8 mouse cellular contexts compared by ENCODE assay signal in the genomic region with DNA sequence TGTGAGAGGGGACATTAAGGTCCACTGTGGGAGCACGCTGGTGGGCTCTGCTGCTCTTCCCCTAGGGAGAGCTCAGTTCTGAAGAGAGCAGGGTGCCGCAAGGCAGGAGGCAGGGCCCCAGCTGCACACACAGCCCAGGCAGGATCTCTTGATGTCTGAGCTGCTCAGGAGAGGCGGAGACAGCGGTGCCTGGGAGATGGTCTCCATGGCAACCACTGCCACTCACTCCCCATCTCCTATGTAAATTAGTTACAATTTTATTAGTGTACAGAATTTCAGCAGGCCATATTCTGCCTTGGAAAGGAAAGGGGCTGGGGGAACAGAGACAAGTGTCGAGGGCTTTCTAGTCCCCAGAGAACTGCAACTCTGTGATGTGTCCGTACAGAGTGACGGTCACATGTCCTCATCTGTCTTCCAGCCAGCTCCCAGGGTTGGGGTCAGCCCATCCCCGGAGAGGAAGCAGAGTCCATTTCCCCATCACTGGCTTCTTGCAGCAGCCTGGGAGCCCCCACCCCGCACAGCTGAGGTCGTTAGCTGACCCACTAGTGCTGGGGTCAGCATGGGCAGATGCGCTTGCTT. TPM values are rescaled to one million over a fixed set of nuclear protein-coding genes. Genes with fewer than 3 reads are reported as not detected.
DNase-seq lines count a peak whose midpoint lies in the region; ATAC-seq and TF ChIP-seq lines count a peak whose summit lies in the region.

No protein-coding gene starts in this region.

- H3K9ac ChIP-seq in limb, embryonic 11.5 days (ENCODE audit: low read length) = peak overlapping the region; percentile 37
- peak overlapping the region; percentile 26; the same call in 1 of the 2 replicates for H3K9ac ChIP-seq in neural tube, embryonic 15.5 days (replicated peaks)

- H3K27me3 ChIP-seq in E14TG2a.4 (ENCODE audit: insufficient read depth, low read length) = peaks cover 27% of the 10 kb centered on the region
- no peaks in the 10 kb centered on the region for H3K27me3 ChIP-seq in limb, embryonic 11.5 days (ENCODE audit: control insufficient read depth, insufficient read depth, low read length)
- no peaks in the 10 kb centered on the region for H3K27me3 ChIP-seq in neural tube, embryonic 15.5 days (replicated peaks)

- peak; percentile 71 for ATAC-seq in limb, embryonic 11.5 days (ENCODE audit: insufficient number of reproducible peaks, low FRiP score, low TSS enrichment, low read depth)
- peak; percentile 93 for ATAC-seq in neural tube, embryonic 15.5 days (ENCODE audit: low FRiP score)
- ATAC-seq in erythroblast, adult 5-6 weeks (replicated peaks; ENCODE audit: low FRiP score, poor library complexity, severe bottlenecking) = no peak

- 0 out of 2 replicates have a peak overlapping the region, but pooled peaks have one; percentile 7 for H3K4me3 ChIP-seq in E14TG2a.4 (replicated peaks; ENCODE audit: low read length)
- peak overlapping the region; percentile 6; the same call in 1 of the 2 replicates for H3K4me3 ChIP-seq in limb, embryonic 11.5 days (ENCODE audit: low read depth, low read length)
- H3K4me3 ChIP-seq in neural tube, embryonic 15.5 days (replicated peaks) = no peak overlapping the region

- no peak for TF ChIP-seq CTCF in E14TG2a.4 (conservative IDR thresholded peaks at IDR 0.05; ENCODE audit: low read length)

- peaks cover 30% of the 10 kb centered on the region for H3K4me1 ChIP-seq in E14TG2a.4 (replicated peaks; ENCODE audit: low read depth, low read length)
- H3K4me1 ChIP-seq in limb, embryonic 11.5 days (ENCODE audit: control insufficient read depth, insufficient read depth, low read length) = peaks cover 39% of the 10 kb centered on the region
- H3K4me1 ChIP-seq in neural tube, embryonic 15.5 days = peaks cover 72% of the 10 kb centered on the region

- H3K9me3 ChIP-seq in E14TG2a.4 (ENCODE audit: low read length) = no peaks in the 10 kb centered on the region
- no peaks in the 10 kb centered on the region for H3K9me3 ChIP-seq in limb, embryonic 11.5 days (ENCODE audit: control insufficient read depth, low read length)
- H3K9me3 ChIP-seq in neural tube, embryonic 15.5 days (replicated peaks) = no peaks in the 10 kb centered on the region

- H3K4me2 ChIP-seq in limb, embryonic 11.5 days (ENCODE audit: low read depth, severe bottlenecking) = peak overlapping the region; percentile 25
- peak overlapping the region; percentile 38 for H3K4me2 ChIP-seq in neural tube, embryonic 15.5 days

- 5% methylated on average over 11 of the region's 11 CpGs for WGBS in limb, embryonic 11.5 days
- WGBS in neural tube, embryonic 15.5 days = 3% methylated on average over 11 of the region's 11 CpGs

- DNase-seq in adrenal gland, postnatal 25 days = peak; percentile 59
- DNase-seq in frontal cortex, postnatal 25 days (ENCODE audit: low spot score in 2 of 2) = peak; percentile 64 to 72
- peak; percentile 32 to 43 for DNase-seq in kidney, adult 8-10 months
- peak; percentile 71 for DNase-seq in limb, embryonic 11.5 days (ENCODE audit: low spot score)
- no peak for DNase-seq in testis, postnatal 10 days (ENCODE audit: low spot score)

- no peaks in the 10 kb centered on the region for H3K36me3 ChIP-seq in E14TG2a.4 (ENCODE audit: insufficient read depth, low read length)
- no peaks in the 10 kb centered on the region for H3K36me3 ChIP-seq in limb, embryonic 11.5 days (ENCODE audit: control insufficient read depth, insufficient read depth, low read length)
- no peaks in the 10 kb centered on the region for H3K36me3 ChIP-seq in neural tube, embryonic 15.5 days

- peak overlapping the region; percentile 70 for H3K27ac ChIP-seq in limb, embryonic 11.5 days (replicated peaks; ENCODE audit: low read depth, low read length)
- H3K27ac ChIP-seq in neural tube, embryonic 15.5 days (replicated peaks) = peak overlapping the region; percentile 96

RNA-seq across cellular contexts. Expression of gene Cstad, which starts 52.6 kb away (rescaled TPM):
- total RNA-seq in adrenal gland, postnatal 25 days (2021) = 1.6 and 4.4 TPM in 2 replicates
- polyA plus RNA-seq in limb, embryonic 11.5 days (2014; fragmentation: Nextera tagmentation; extraction: Ambion mirVana) = 0.37 and 1.0 TPM in 2 replicates
- polyA plus RNA-seq in neural tube, embryonic 15.5 days (2015; fragmentation: Nextera tagmentation; extraction: Ambion mirVana) = 0.31 and 0.83 TPM in 2 replicates
- not detected in 2 replicates for total RNA-seq in erythroblast, adult 5-6 weeks (2015; ENCODE audit: low replicate concordance)
- not detected in 2 replicates for total RNA-seq in erythroblast, adult 5-6 weeks (2017; ENCODE audit: low replicate concordance)
